Mouse (Mus musculus) layer of hippocampus, adult 18-20 months (tissue): ENCODE measurements around the gene Hcn1. TPM values are rescaled to one million over a fixed set of nuclear protein-coding genes. Genes with fewer than 3 reads are reported as not detected.

Experiments used
- DNase-seq, 2 experiments: peaks; one replicate each; pipeline ENCODE4 v3.0.0; 2022; ENCODE audit warnings: low spot score in 2 of 2
- total RNA-seq, 2 experiments: library from RNA; stranded (reverse); gene quantifications; 2 replicates each; pipeline ENCODE4 v1.2.3; 2021

Gene Hcn1
- total RNA-seq, 2 experiments from 2014 or later = 38.2 to 38.5 TPM

GRCm38 (mm10) chr13:117694729-117695332 is 92.7 kb downstream of the Hcn1 start:
- DNase-seq = no peak

- no peak for DNase-seq
Measured at GRCm38 (mm10) chr13:117705573-117705972, 103.5 kb downstream of the Hcn1 start.

- no peak for DNase-seq
Measured at GRCm38 (mm10) chr13:117705997-117706396, 103.9 kb downstream of the Hcn1 start.

GRCm38 (mm10) chr13:117706496-117706895 is 104.4 kb downstream of the Hcn1 start:
- no peak for DNase-seq

- DNase-seq = peak; percentile 9 to 55
Measured at GRCm38 (mm10) chr13:117706986-117707738, 105.0 kb downstream of the Hcn1 start.

GRCm38 (mm10) chr13:117710811-117711210 is 108.7 kb downstream of the Hcn1 start:
- DNase-seq = peak in 1 of 2 experiments; percentile 24

GRCm38 (mm10) chr13:117722090-117722489 is 120.0 kb downstream of the Hcn1 start:
- DNase-seq = peak; percentile 33 to 75

GRCm38 (mm10) chr13:117724083-117724482 is 122.0 kb downstream of the Hcn1 start:
- no peak for DNase-seq

GRCm38 (mm10) chr13:117728393-117728792 is 126.3 kb downstream of the Hcn1 start:
- no peak for DNase-seq

- no peak for DNase-seq
Measured at GRCm38 (mm10) chr13:117732738-117733137, 130.6 kb downstream of the Hcn1 start.

GRCm38 (mm10) chr13:117744451-117744850 is 142.3 kb downstream of the Hcn1 start:
- DNase-seq = no peak

GRCm38 (mm10) chr13:117745173-117745572 is 143.1 kb downstream of the Hcn1 start:
- DNase-seq = no peak

GRCm38 (mm10) chr13:117765487-117765886 is 163.4 kb downstream of the Hcn1 start:
- peak; percentile 80 to 88 for DNase-seq

- DNase-seq = no peak
Measured at GRCm38 (mm10) chr13:117785376-117785775, 183.3 kb downstream of the Hcn1 start.

GRCm38 (mm10) chr13:117792861-117793260 is 190.7 kb downstream of the Hcn1 start:
- no peak for DNase-seq

- no peak for DNase-seq
Measured at GRCm38 (mm10) chr13:117801061-117801460, 198.9 kb downstream of the Hcn1 start.

GRCm38 (mm10) chr13:117827628-117828027 is 225.5 kb downstream of the Hcn1 start:
- no peak for DNase-seq

GRCm38 (mm10) chr13:117836658-117837057 is 234.5 kb downstream of the Hcn1 start:
- DNase-seq = no peak

GRCm38 (mm10) chr13:117838264-117838663 is 236.1 kb downstream of the Hcn1 start:
- no peak for DNase-seq

GRCm38 (mm10) chr13:117842366-117842765 is 240.2 kb downstream of the Hcn1 start:
- no peak for DNase-seq

GRCm38 (mm10) chr13:117847290-117847689 is 245.2 kb downstream of the Hcn1 start:
- no peak for DNase-seq

- DNase-seq = no peak
Measured at GRCm38 (mm10) chr13:117848757-117849156, 246.6 kb downstream of the Hcn1 start.
